20 mouse cellular contexts compared by ENCODE assay signal in genomic region chr1:133383157-133383783, GRCm38 (mm10). TPM values are rescaled to one million over a fixed set of nuclear protein-coding genes. Genes with fewer than 3 reads are reported as not detected.
DNase-seq lines count a peak whose midpoint lies in the region; ATAC-seq and TF ChIP-seq lines count a peak whose summit lies in the region.
"Had no signal": no experiment of that assay in that cellular context is flagged by ENCODE, and none has a peak within 500 bp of the region (broad histone marks: within the 10 kb centered on the region; RNA-seq: fewer than 3 reads in every experiment).

No protein-coding gene starts in this region.

- no peak overlapping the region for H3K4me3 ChIP-seq in forebrain, embryonic 10.5 days
- no peak overlapping the region for H3K4me3 ChIP-seq in forebrain, embryonic 12.5 days (replicated peaks)
- H3K4me3 ChIP-seq in kidney, embryonic 15.5 days (replicated peaks): no peak overlapping the region
- no peak overlapping the region for H3K4me3 ChIP-seq in kidney, adult 2 months (ENCODE audit: insufficient read depth, low read depth, low read length)
- no peak overlapping the region for H3K4me3 ChIP-seq in neural tube, embryonic 11.5 days (ENCODE audit: low read depth, low read length)
- H3K4me3 ChIP-seq in neural tube, embryonic 14.5 days (ENCODE audit: low read depth, low read length): no peak overlapping the region
- H3K4me3 ChIP-seq: embryonic facial prominence, embryonic 15.5 days; heart, embryonic 10.5 days; left cerebral cortex, adult 2 months; liver, embryonic 13.5 days; lung, embryonic 15.5 days had no signal

- 97% methylated on average over 14 of the region's 14 CpGs for WGBS in forebrain, embryonic 10.5 days
- WGBS in forebrain, embryonic 12.5 days: 91% methylated on average over 14 of the region's 14 CpGs
- WGBS in kidney, embryonic 15.5 days: 94% methylated on average over 14 of the region's 14 CpGs
- 91% methylated on average over 14 of the region's 14 CpGs for WGBS in kidney, adult 2 months
- 93% methylated on average over 14 of the region's 14 CpGs for WGBS in neural tube, embryonic 11.5 days
- 94% methylated on average over 14 of the region's 14 CpGs for WGBS in neural tube, embryonic 14.5 days

- H3K27ac ChIP-seq in forebrain, embryonic 10.5 days: peak overlapping the region; percentile 66
- H3K27ac ChIP-seq in forebrain, embryonic 12.5 days: no peak overlapping the region
- peak overlapping the region; percentile 23; the same call in 1 of the 2 replicates for H3K27ac ChIP-seq in kidney, embryonic 15.5 days
- no peak overlapping the region for H3K27ac ChIP-seq in kidney, adult 2 months (ENCODE audit: insufficient read depth, low read depth, low read length)
- peak overlapping the region; percentile 9; the same call in 1 of the 2 replicates for H3K27ac ChIP-seq in neural tube, embryonic 11.5 days (ENCODE audit: low read depth, low read length)
- H3K27ac ChIP-seq in neural tube, embryonic 14.5 days (ENCODE audit: low read depth, low read length): peak overlapping the region; percentile 78; the same call in 1 of the 2 replicates
- H3K27ac ChIP-seq: embryonic facial prominence, embryonic 15.5 days; left cerebral cortex, adult 2 months; liver, embryonic 13.5 days; lung, embryonic 15.5 days had no signal

- no peak for ATAC-seq in forebrain, embryonic 12.5 days (ENCODE audit: low FRiP score)
- ATAC-seq in kidney, embryonic 15.5 days (replicated peaks; ENCODE audit: low FRiP score): no peak
- ATAC-seq in neural tube, embryonic 11.5 days (ENCODE audit: insufficient read depth, low FRiP score, low TSS enrichment): no peak
- no peak for ATAC-seq in neural tube, embryonic 14.5 days (ENCODE audit: low read depth)

- no peak overlapping the region for H3K9ac ChIP-seq in forebrain, embryonic 12.5 days
- H3K9ac ChIP-seq in kidney, embryonic 15.5 days: no peak overlapping the region
- H3K9ac ChIP-seq in neural tube, embryonic 11.5 days (ENCODE audit: low read length): peak overlapping the region; percentile 33
- H3K9ac ChIP-seq in neural tube, embryonic 14.5 days (replicated peaks; ENCODE audit: low read depth, low read length): no peak overlapping the region
- H3K9ac ChIP-seq: embryonic facial prominence, embryonic 15.5 days; liver, embryonic 13.5 days; lung, embryonic 15.5 days had no signal

- H3K4me1 ChIP-seq in forebrain, embryonic 10.5 days: peaks cover 55% of the 10 kb centered on the region
- peaks cover 26% of the 10 kb centered on the region for H3K4me1 ChIP-seq in forebrain, embryonic 12.5 days
- H3K4me1 ChIP-seq in kidney, embryonic 15.5 days: peaks cover 26% of the 10 kb centered on the region
- no peaks in the 10 kb centered on the region for H3K4me1 ChIP-seq in kidney, adult 2 months (ENCODE audit: control insufficient read depth, insufficient read depth, low read length)
- no peaks in the 10 kb centered on the region for H3K4me1 ChIP-seq in neural tube, embryonic 11.5 days (ENCODE audit: control insufficient read depth, insufficient read depth, low read length)
- H3K4me1 ChIP-seq in neural tube, embryonic 14.5 days (ENCODE audit: control insufficient read depth, insufficient read depth, low read length): no peaks in the 10 kb centered on the region

- H3K27me3 ChIP-seq in forebrain, embryonic 10.5 days (ENCODE audit: poor library complexity, severe bottlenecking): peaks cover 26% of the 10 kb centered on the region
- 0 out of 2 replicates have a peak, but pooled peaks cover 8% of the 10 kb centered on the region for H3K27me3 ChIP-seq in forebrain, embryonic 12.5 days
- H3K27me3 ChIP-seq in kidney, embryonic 15.5 days: no peaks in the 10 kb centered on the region
- no peaks in the 10 kb centered on the region for H3K27me3 ChIP-seq in kidney, adult 2 months (replicated peaks; ENCODE audit: control insufficient read depth, insufficient read depth, low read length)
- H3K27me3 ChIP-seq in neural tube, embryonic 11.5 days (ENCODE audit: control insufficient read depth, insufficient read depth, low read length): no peaks in the 10 kb centered on the region
- no peaks in the 10 kb centered on the region for H3K27me3 ChIP-seq in neural tube, embryonic 14.5 days (ENCODE audit: control insufficient read depth, insufficient read depth, low read length)
- H3K27me3 ChIP-seq: embryonic facial prominence, embryonic 15.5 days; liver, embryonic 13.5 days; lung, embryonic 15.5 days had no signal

- no peaks in the 10 kb centered on the region for H3K9me3 ChIP-seq in forebrain, embryonic 10.5 days
- no peaks in the 10 kb centered on the region for H3K9me3 ChIP-seq in forebrain, embryonic 12.5 days
- H3K9me3 ChIP-seq in kidney, embryonic 15.5 days (replicated peaks): no peaks in the 10 kb centered on the region
- H3K9me3 ChIP-seq in neural tube, embryonic 11.5 days (ENCODE audit: control insufficient read depth, low read length): no peaks in the 10 kb centered on the region
- no peaks in the 10 kb centered on the region for H3K9me3 ChIP-seq in neural tube, embryonic 14.5 days (ENCODE audit: control insufficient read depth, low read length)
- H3K9me3 ChIP-seq: embryonic facial prominence, embryonic 15.5 days; heart, embryonic 10.5 days; liver, embryonic 13.5 days; lung, embryonic 15.5 days had no signal

- TF ChIP-seq POLR2A in kidney, adult 2 months (IDR thresholded peaks at IDR 0.05; ENCODE audit: low read depth, low read length): no peak

- no peak for DNase-seq in forebrain, embryonic 10.5 days (ENCODE audit: extremely low spot score, low spot score)
- no peak for DNase-seq in kidney, adult 2 months
- no peak for DNase-seq in neural tube, embryonic 11.5 days (ENCODE audit: low spot score)
- DNase-seq in neural tube, embryonic 10.5 days (ENCODE audit: extremely low spot score, low spot score): no peak
- no peak for DNase-seq in embryo, embryonic 11 days
- DNase-seq: adrenal gland, adult 8-10 months; cerebellum, postnatal 10 days; kidney, adult 11 months; layer of hippocampus, adult 9-11 months; left cerebral cortex, postnatal 4 days; liver, embryonic 13.5 days; thymus, postnatal 14 days had no signal

- H3K4me2 ChIP-seq in forebrain, embryonic 12.5 days: no peak overlapping the region
- H3K4me2 ChIP-seq in kidney, embryonic 15.5 days: no peak overlapping the region
- H3K4me2 ChIP-seq in neural tube, embryonic 11.5 days (ENCODE audit: low read depth): no peak overlapping the region
- H3K4me2 ChIP-seq in neural tube, embryonic 14.5 days (ENCODE audit: low read depth, low read length): no peak overlapping the region
- H3K4me2 ChIP-seq: embryonic facial prominence, embryonic 15.5 days; liver, embryonic 13.5 days; lung, embryonic 15.5 days had no signal

- no peak for TF ChIP-seq CTCF in kidney, adult 2 months (conservative IDR thresholded peaks at IDR 0.05; ENCODE audit: insufficient read depth, insufficient read length, low read depth, low read length)

- peaks cover 58% of the 10 kb centered on the region for H3K36me3 ChIP-seq in forebrain, embryonic 10.5 days (replicated peaks)
- H3K36me3 ChIP-seq in forebrain, embryonic 12.5 days (replicated peaks): peaks cover 23% of the 10 kb centered on the region
- H3K36me3 ChIP-seq in kidney, embryonic 15.5 days: peaks cover 55% of the 10 kb centered on the region
- H3K36me3 ChIP-seq in kidney, adult 2 months (ENCODE audit: control insufficient read depth, insufficient read depth, low read length): no peaks in the 10 kb centered on the region; the same call in none of the 2 replicates
- 0 out of 2 replicates have a peak, but pooled peaks cover 2% of the 10 kb centered on the region for H3K36me3 ChIP-seq in neural tube, embryonic 11.5 days (ENCODE audit: control insufficient read depth, insufficient read depth, low read length)
- no peaks in the 10 kb centered on the region for H3K36me3 ChIP-seq in neural tube, embryonic 14.5 days (ENCODE audit: control insufficient read depth, insufficient read depth, low read length)
- H3K36me3 ChIP-seq: embryonic facial prominence, embryonic 15.5 days; liver, embryonic 13.5 days had no signal

RNA-seq across cellular contexts. Expression of gene Etnk2, which starts 19.9 kb away (rescaled TPM):
- 1.7 and 2.3 TPM in 2 replicates for polyA plus RNA-seq in forebrain, embryonic 10.5 days (2016; fragmentation: Nextera tagmentation; extraction: Ambion mirVana)
- polyA plus RNA-seq in forebrain, embryonic 12.5 days (2016; fragmentation: Nextera tagmentation; extraction: Ambion mirVana): 2.5 and 2.6 TPM in 2 replicates
- polyA plus RNA-seq in kidney, embryonic 15.5 days (2015; fragmentation: Nextera tagmentation; extraction: Ambion mirVana): 3.3 and 4.0 TPM in 2 replicates
- polyA plus RNA-seq in kidney, adult 2 months (2012; rRNA removed): 5.4 and 5.6 TPM in 2 replicates
- polyA plus RNA-seq in neural tube, embryonic 11.5 days (2014; fragmentation: Nextera tagmentation; extraction: Ambion mirVana): 1.9 and 3.0 TPM in 2 replicates
- polyA plus RNA-seq in neural tube, embryonic 14.5 days (2014; fragmentation: Nextera tagmentation; extraction: Ambion mirVana): 15.4 and 21.6 TPM in 2 replicates

RNA-seq across cellular contexts. Expression of gene Ren1, which starts 33.0 kb away (rescaled TPM):
- not detected in 2 replicates for polyA plus RNA-seq in forebrain, embryonic 10.5 days (2016; fragmentation: Nextera tagmentation; extraction: Ambion mirVana)
- not detected in 2 replicates for polyA plus RNA-seq in forebrain, embryonic 12.5 days (2016; fragmentation: Nextera tagmentation; extraction: Ambion mirVana)
- 251 and 332 TPM in 2 replicates for polyA plus RNA-seq in kidney, embryonic 15.5 days (2015; fragmentation: Nextera tagmentation; extraction: Ambion mirVana)
- 187 and 262 TPM in 2 replicates for polyA plus RNA-seq in kidney, adult 2 months (2012; rRNA removed)
- not detected in 2 replicates for polyA plus RNA-seq in neural tube, embryonic 11.5 days (2014; fragmentation: Nextera tagmentation; extraction: Ambion mirVana)
- polyA plus RNA-seq in neural tube, embryonic 14.5 days (2014; fragmentation: Nextera tagmentation; extraction: Ambion mirVana): 0.39 and 0.83 TPM in 2 replicates
- polyA plus RNA-seq: forebrain, embryonic 11.5 days had no signal

RNA-seq across cellular contexts. Expression of gene Sox13, which starts 40.9 kb away (rescaled TPM):
- 12.5 and 14.1 TPM in 2 replicates for polyA plus RNA-seq in forebrain, embryonic 10.5 days (2016; fragmentation: Nextera tagmentation; extraction: Ambion mirVana)
- 13.1 and 13.3 TPM in 2 replicates for polyA plus RNA-seq in forebrain, embryonic 12.5 days (2016; fragmentation: Nextera tagmentation; extraction: Ambion mirVana)
- polyA plus RNA-seq in kidney, embryonic 15.5 days (2015; fragmentation: Nextera tagmentation; extraction: Ambion mirVana): 15.0 and 16.2 TPM in 2 replicates
- 46.7 and 51.2 TPM in 2 replicates for polyA plus RNA-seq in kidney, adult 2 months (2012; rRNA removed)
- 10.2 and 12.3 TPM in 2 replicates for polyA plus RNA-seq in neural tube, embryonic 11.5 days (2014; fragmentation: Nextera tagmentation; extraction: Ambion mirVana)
- 4.0 and 5.2 TPM in 2 replicates for polyA plus RNA-seq in neural tube, embryonic 14.5 days (2014; fragmentation: Nextera tagmentation; extraction: Ambion mirVana)

Comparison
In these comparisons a context has a peak if more than half of its experiments do, and no peak if none do; other contexts are left out.
1. H3K27ac ChIP-seq: peak in forebrain, embryonic 10.5 days (single experiment), kidney, embryonic 15.5 days (single experiment), neural tube, embryonic 11.5 days (single experiment) and neural tube, embryonic 14.5 days (single experiment); none in forebrain, embryonic 12.5 days (single experiment) and kidney, adult 2 months (single experiment).
2. RNA of gene Ren1, which starts 33.0 kb away (polyA plus RNA-seq): 251 to 332 TPM in kidney, embryonic 15.5 days and 187 to 262 TPM in kidney, adult 2 months; 0.39 to 0.83 TPM in neural tube, embryonic 14.5 days, not detected in neural tube, embryonic 11.5 days, not detected in forebrain, embryonic 10.5 days and not detected in forebrain, embryonic 12.5 days; every median in the first group is over 100 times any median in the second.